Mouse (Mus musculus) liver, embryonic 15.5 days (tissue): ENCODE results near the gene Sult5a1. TPM values are rescaled to one million over a fixed set of nuclear protein-coding genes. Genes with fewer than 3 reads are reported as not detected.

Experiments used
- ATAC-seq: fragments of 200-750 bp; cut with Nextera tagmentation; 2 replicates; pipeline ENCODE4 v1.8.0; 2017; ENCODE audit warnings: moderate number of reproducible peaks, mild to moderate bottlenecking, moderate library complexity; ENCODE audit not compliant: insufficient read depth
- H3K27ac ChIP-seq: fragments of 300-500 bp; sonication (generic); replicated peaks from 2 replicates; pipeline ENCODE4 v1.5.1; 2015; ENCODE audit warnings: mild to moderate bottlenecking, inconsistent platforms
- H3K27me3 ChIP-seq: fragments of 300-500 bp; sonication (generic); 2 replicates; pipeline ENCODE4 v1.6.1; 2015; ENCODE audit warnings: mild to moderate bottlenecking, inconsistent platforms
- H3K36me3 ChIP-seq: fragments of 300-500 bp; sonication (generic); replicated peaks from 2 replicates; pipeline ENCODE4 v1.6.1; 2015; ENCODE audit warnings: moderate library complexity, mild to moderate bottlenecking, inconsistent platforms
- H3K4me1 ChIP-seq: fragments of 300-500 bp; sonication (generic); replicated peaks from 2 replicates; pipeline ENCODE4 v1.6.1; 2015; ENCODE audit warnings: inconsistent platforms
- H3K4me2 ChIP-seq: fragments of 300-500 bp; sonication (generic); 2 replicates; pipeline ENCODE4 v1.6.1; 2015; ENCODE audit warnings: moderate library complexity, mild to moderate bottlenecking, inconsistent platforms
- H3K4me3 ChIP-seq: fragments of 300-500 bp; sonication (generic); replicated peaks from 2 replicates; pipeline ENCODE4 v1.5.1; 2015; ENCODE audit warnings: mild to moderate bottlenecking, inconsistent platforms
- H3K9ac ChIP-seq: fragments of 300-500 bp; sonication (generic); 2 replicates; pipeline ENCODE4 v1.6.1; 2015; ENCODE audit warnings: moderate library complexity, mild to moderate bottlenecking, inconsistent platforms
- H3K9me3 ChIP-seq: fragments of 300-500 bp; sonication (generic); replicated peaks from 2 replicates; pipeline ENCODE4 v1.6.1; 2016; ENCODE audit warnings: inconsistent platforms
- WGBS: fragments of 180-500 bp; shearing (Covaris S2); methylation state at CpG from one replicate; pipeline ENCODE4 v1.1.7; 2015; ENCODE audit warnings: mixed read lengths; ENCODE audit not compliant: insufficient replicate concordance; 5-methylcytosine and 5-hydroxymethylcytosine counted together
- polyA plus RNA-seq: library from polyadenylated mRNA; unstranded; fragments of >200 nt; fragmentation: Nextera tagmentation; extraction: Ambion mirVana; gene quantifications from 2 replicates; pipeline ENCODE4 v1.2.1, GENCODE M21; 2015

Gene Sult5a1
- polyA plus RNA-seq, 1 experiment from 2014 or later = 0.76 TPM

DNA sequence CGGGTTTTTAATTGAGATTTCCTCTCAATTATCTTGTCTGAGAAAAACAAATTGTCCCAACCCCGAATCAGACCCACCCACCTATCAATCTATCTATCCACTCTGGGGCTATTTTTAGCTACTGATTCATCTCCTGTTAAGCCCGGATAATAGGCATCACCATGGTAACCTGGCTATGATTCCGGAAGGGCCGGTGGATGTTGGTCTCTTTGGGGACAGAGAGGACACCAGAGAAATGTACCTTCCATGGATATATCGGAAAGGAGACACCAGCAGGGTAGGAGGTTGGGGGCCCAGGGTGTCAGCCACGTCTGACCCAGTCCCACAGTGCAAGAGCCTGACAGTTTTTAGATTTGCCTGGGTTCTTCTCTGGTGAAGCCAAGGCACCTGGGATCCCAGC, 22.7 kb downstream of the Sult5a1 start:
- 31% methylated on average over 7 of the region's 7 CpGs for WGBS
- Histone ChIP-seq H3K27ac (no peak overlapping the region), H3K9me3 (peaks cover 4% of the 10 kb centered on the region; the same call in 1 of the 2 replicates), H3K4me2 (no peak overlapping the region), H3K36me3 (no peaks in the 10 kb centered on the region), H3K27me3 (peaks cover 11% of the 10 kb centered on the region), H3K9ac (no peak overlapping the region), H3K4me1 (no peaks in the 10 kb centered on the region; the same call in 1 of the 2 replicates), H3K4me3 (no peak overlapping the region)
- no peak for ATAC-seq

DNA sequence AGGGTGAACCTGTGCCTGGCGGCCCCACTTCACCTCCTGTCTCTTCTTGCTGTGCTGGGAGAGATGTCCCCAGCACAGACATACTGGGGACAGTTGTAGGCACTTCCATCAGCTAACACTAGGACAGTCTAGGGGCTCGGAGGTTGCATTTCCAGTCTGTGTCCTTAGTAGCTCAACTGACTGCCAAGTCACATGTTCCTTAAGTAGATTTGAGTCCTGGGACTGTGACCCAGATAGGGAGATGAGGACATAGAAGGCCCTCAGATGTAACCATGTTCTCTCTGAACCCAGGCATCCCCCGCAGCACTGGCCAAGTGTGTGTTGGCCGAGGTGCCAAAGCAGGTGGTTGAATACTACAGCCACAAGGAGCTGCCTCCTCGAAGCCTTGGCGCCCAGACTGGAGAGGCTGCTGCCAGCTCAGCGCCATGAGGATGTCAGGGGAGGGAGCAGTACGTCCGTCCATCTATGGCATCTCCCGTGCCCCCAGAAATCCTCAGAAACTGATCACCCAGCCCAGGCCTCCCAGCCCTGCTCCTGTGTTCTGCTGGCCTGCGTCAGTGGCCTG, 23.9 kb downstream of the Sult5a1 start:
- no peak for ATAC-seq
- Histone ChIP-seq H3K36me3 (no peaks in the 10 kb centered on the region), H3K9ac (no peak overlapping the region), H3K27me3 (peaks cover 23% of the 10 kb centered on the region), H3K27ac (no peak overlapping the region), H3K4me3 (no peak overlapping the region), H3K4me2 (no peak overlapping the region), H3K4me1 (no peaks in the 10 kb centered on the region), H3K9me3 (peaks cover 4% of the 10 kb centered on the region; the same call in 1 of the 2 replicates)
- WGBS = 75% methylated on average over 11 of the region's 11 CpGs

DNA sequence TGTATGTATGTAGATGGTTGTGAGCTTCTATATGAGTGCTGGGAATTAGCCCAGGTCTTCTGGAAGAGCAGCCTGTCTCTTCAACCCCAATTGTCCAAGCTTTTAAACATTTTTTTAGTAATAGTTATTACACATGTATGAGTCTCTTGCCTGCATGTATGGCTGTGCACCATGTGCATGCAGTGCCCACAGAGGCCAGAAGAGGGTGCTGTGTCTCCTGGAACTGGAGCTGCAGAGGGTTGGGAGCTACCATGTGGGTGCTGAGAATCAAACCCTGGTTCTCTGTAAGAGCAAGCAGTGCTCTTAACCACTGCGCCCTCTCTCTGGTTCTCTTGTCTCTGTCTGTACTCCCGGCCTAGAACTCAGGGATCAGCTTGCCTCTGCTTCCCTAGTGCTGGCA, 25.2 kb downstream of the Sult5a1 start:
- 88% methylated on average over 2 of the region's 2 CpGs for WGBS
- no peak for ATAC-seq
- Histone ChIP-seq H3K4me2 (no peak overlapping the region), H3K4me1 (no peaks in the 10 kb centered on the region), H3K27me3 (peaks cover 34% of the 10 kb centered on the region), H3K27ac (no peak overlapping the region), H3K4me3 (no peak overlapping the region), H3K36me3 (no peaks in the 10 kb centered on the region), H3K9me3 (peaks cover 4% of the 10 kb centered on the region; the same call in 1 of the 2 replicates), H3K9ac (no peak overlapping the region)

DNA sequence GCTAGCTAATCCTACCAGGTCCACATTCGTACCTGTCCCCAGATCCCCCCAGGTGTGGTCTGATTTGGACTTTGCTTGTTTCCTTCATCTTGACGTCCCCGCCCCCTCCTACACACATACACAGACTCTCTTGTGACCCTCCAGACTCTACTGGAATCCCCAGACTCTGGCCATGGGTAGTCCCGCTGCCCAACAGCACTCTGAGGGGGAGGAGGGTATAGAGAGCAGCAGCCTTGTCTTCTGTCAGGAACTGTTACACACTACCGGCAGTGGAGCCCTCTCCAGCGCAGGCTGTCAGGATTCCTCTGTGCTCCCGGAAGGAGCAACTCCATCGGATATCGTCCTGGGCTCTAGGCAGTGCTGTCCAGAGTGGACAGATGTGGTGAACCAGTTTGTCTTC, 27.1 kb downstream of the Sult5a1 start:
- Histone ChIP-seq H3K36me3 (no peaks in the 10 kb centered on the region), H3K4me2 (no peak overlapping the region), H3K4me3 (no peak overlapping the region), H3K9ac (no peak overlapping the region), H3K4me1 (peaks cover 6% of the 10 kb centered on the region), H3K27ac (no peak overlapping the region), H3K27me3 (peaks cover 53% of the 10 kb centered on the region), H3K9me3 (peaks cover 4% of the 10 kb centered on the region; the same call in 1 of the 2 replicates)
- 41% methylated on average over 9 of the region's 9 CpGs for WGBS
- no peak for ATAC-seq

DNA sequence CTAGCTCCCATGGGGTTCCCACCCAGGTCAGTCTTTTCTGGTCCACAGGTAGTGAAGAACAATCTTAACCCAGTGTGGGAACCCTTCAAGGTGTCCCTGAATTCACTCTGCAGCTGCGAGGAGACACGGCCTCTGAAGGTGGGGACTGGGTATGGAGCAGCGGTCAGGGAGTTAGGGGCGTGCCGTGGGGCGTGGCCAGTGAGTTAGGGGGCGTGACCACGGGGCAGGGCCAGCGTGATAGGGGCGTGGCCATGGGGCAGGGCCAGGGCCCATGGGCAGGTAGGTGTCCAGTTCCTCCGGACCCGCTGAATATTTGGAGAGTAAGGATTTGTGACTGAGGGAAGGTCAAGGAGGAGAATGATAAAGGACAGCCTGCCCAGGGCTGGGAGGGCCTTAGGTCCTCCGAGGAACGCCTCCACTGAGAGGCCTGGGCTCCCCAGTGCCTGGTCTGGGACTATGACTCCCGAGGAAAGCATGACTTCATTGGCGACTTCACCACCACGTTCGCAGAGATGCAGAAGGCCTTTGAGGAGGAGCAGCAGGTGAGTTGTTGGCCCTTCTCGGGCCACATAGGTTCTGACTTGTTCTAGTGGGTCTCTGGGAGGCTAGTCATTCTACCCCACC, 31.8 kb downstream of the Sult5a1 start:
- Histone ChIP-seq H3K4me2 (peak overlapping the region; percentile 23; the same call in 1 of the 2 replicates), H3K27me3 (peaks cover 86% of the 10 kb centered on the region), H3K9ac (no peak overlapping the region), H3K27ac (no peak overlapping the region), H3K4me3 (no peak overlapping the region), H3K36me3 (no peaks in the 10 kb centered on the region), H3K4me1 (peaks cover 8% of the 10 kb centered on the region), H3K9me3 (no peaks in the 10 kb centered on the region)
- 10% methylated on average over 19 of the region's 19 CpGs for WGBS
- peak; percentile 54; the same call in 1 of the 2 replicates for ATAC-seq

DNA sequence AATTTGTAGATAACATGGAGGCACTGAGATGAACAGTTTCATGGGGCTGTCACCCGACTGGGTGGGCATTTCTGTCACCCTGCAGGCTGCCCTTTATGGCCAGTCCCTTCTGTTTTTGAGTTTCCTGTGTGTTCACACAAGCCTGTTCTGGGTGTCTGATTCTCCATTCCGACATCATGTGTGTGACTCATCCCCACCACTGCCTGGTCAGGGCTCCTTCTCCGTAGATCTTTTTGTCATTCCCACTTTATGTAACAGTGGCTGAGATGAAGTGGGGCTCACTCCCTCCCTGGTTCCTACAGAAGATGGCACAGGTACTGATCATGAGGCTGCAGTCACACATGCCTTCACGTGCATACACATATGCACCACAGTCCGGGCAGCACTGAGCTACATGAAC, 35.4 kb downstream of the Sult5a1 start:
- Histone ChIP-seq H3K9ac (no peak overlapping the region), H3K4me3 (no peak overlapping the region), H3K36me3 (no peaks in the 10 kb centered on the region), H3K27me3 (peaks cover 80% of the 10 kb centered on the region), H3K9me3 (no peaks in the 10 kb centered on the region), H3K4me1 (peaks cover 23% of the 10 kb centered on the region), H3K27ac (no peak overlapping the region), H3K4me2 (no peak overlapping the region)
- no peak for ATAC-seq
- 66% methylated on average over 5 of the region's 5 CpGs for WGBS

DNA sequence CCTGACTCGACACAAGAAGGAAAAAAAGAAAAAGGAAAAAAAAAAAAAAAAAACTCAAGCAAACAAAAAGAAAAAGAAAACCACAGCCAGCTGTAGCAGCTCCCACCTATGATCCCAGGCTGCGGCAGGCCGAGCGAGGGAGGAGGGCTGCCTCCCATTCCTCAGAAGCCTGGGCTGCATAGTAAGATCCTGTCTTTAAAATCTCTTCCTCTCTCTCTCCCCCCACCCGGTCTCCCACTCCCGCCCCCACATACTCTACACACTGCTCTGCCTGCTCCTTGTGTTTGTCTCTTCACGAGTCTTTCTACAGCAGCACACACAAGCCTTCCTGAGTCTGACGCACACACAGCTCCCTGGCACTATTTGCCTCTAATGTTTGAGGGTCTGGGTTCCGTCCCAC, 36.1 kb downstream of the Sult5a1 start:
- Histone ChIP-seq H3K36me3 (no peaks in the 10 kb centered on the region), H3K4me2 (no peak overlapping the region), H3K9me3 (no peaks in the 10 kb centered on the region), H3K27ac (no peak overlapping the region), H3K27me3 (peaks cover 80% of the 10 kb centered on the region), H3K9ac (no peak overlapping the region), H3K4me1 (peaks cover 29% of the 10 kb centered on the region), H3K4me3 (no peak overlapping the region)
- no peak for ATAC-seq
- WGBS = 59% methylated on average over 9 of the region's 9 CpGs

DNA sequence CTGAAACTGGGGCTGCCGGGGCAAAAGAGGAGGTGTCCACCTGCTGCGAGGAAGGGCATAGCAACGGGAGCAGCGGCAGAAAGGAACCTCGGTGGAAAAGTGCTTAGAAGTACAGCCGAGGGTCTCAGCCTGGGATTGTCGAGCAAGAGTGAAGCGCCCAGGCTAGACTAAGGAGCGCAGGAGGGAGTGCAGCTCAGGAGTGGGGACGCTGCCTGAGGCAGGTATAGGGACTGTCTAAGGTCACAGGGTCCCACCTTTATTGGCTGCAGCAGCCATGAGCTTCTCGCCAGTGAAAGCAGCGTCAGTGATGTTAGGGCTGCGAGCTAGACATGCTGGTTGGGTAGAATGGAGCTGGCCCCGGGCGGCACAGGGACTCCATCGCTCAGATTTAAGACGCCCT, 40.4 kb downstream of the Sult5a1 start:
- H3K4me2 ChIP-seq = peak overlapping the region; percentile 87
- peak overlapping the region; percentile 25; the same call in 1 of the 2 replicates for H3K9ac ChIP-seq
- ATAC-seq = no peak
- no peaks in the 10 kb centered on the region for H3K36me3 ChIP-seq
- H3K9me3 ChIP-seq = no peaks in the 10 kb centered on the region
- H3K4me3 ChIP-seq = peak overlapping the region; percentile 54
- WGBS = 3% methylated on average over 17 of the region's 17 CpGs
- peaks cover 64% of the 10 kb centered on the region for H3K27me3 ChIP-seq
- H3K4me1 ChIP-seq = peaks cover 47% of the 10 kb centered on the region
- H3K27ac ChIP-seq = no peak overlapping the region

DNA sequence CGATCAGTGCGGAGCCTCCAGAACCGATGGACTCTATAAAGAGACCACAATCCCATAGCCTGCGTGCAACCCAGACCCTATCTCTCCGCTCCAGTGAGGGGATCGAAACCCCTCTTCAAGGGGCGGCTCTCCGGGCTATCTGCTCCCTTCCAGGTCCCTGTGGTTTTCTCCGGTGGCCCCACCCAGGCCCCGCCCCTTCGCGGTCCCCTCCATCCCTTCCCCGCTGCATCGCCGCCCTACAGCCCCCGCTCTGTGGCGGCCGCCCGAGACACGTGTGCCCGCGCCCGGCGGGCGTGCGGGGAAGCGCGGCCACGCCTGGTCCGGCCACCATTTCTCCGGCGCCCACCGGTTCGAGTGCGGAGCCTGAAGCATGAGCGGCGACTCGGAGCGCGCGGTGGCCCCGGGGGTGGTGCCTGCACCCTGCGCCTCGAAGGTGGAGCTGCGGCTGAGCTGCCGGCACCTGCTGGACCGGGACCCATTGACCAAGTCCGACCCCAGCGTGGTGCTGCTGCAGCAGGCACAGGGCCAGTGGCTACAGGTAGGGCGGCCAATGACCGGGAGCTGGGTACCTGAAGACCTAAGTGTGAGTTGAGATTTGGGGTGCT, 40.9 kb downstream of the Sult5a1 start, which contains the start of gene Cpne7:
Gene Cpne7 (plus strand): TSS at position 248 of the 605 bp plus-strand sequence.
- Histone ChIP-seq H3K4me1 (peaks cover 47% of the 10 kb centered on the region), H3K9ac (peak within 1 kb of the TSS; percentile 25; the same call in 1 of the 2 replicates)

DNA sequence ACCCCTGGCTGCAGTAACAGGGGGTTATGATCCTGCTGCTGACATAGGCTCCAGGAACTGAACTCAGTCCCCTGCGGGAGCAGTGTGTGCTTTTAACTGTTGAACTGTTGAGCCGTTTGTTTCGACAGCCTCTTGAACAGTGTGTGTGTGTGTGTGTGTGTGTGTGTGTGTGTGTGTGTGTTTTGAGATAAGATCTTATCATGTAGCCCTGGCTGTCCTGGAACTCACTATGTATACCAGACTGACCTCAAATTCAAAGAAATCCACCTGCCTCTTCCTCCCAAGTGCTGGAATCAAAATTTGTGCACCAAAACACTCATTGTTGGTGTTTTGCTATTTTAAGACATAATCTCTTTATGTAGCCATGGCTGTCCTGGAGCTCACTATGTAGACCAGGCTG, 43.5 kb downstream of the Sult5a1 start:
- Histone ChIP-seq H3K4me3 (no peak overlapping the region), H3K9me3 (no peaks in the 10 kb centered on the region), H3K4me1 (peaks cover 51% of the 10 kb centered on the region), H3K36me3 (no peaks in the 10 kb centered on the region), H3K27me3 (peaks cover 42% of the 10 kb centered on the region), H3K9ac (no peak overlapping the region), H3K27ac (no peak overlapping the region), H3K4me2 (no peak overlapping the region)
- 2% methylated on average over 3 of the region's 3 CpGs for WGBS
- ATAC-seq = no peak

More for the DNA sequence above, 40.9 kb downstream of the Sult5a1 start, which contains the start of gene Cpne7:
- Histone ChIP-seq H3K4me2 (peak within 1 kb of the TSS; percentile 87), H3K9me3 (no peaks in the 10 kb centered on the region), H3K36me3 (no peaks in the 10 kb centered on the region), H3K27ac (no peak within 1 kb of the TSS), H3K27me3 (peaks cover 59% of the 10 kb centered on the region), H3K4me3 (peak within 1 kb of the TSS; percentile 54)
- WGBS = under 1% methylated on average over 51 of the region's 51 CpGs
- peak; percentile 63 for ATAC-seq

DNA sequence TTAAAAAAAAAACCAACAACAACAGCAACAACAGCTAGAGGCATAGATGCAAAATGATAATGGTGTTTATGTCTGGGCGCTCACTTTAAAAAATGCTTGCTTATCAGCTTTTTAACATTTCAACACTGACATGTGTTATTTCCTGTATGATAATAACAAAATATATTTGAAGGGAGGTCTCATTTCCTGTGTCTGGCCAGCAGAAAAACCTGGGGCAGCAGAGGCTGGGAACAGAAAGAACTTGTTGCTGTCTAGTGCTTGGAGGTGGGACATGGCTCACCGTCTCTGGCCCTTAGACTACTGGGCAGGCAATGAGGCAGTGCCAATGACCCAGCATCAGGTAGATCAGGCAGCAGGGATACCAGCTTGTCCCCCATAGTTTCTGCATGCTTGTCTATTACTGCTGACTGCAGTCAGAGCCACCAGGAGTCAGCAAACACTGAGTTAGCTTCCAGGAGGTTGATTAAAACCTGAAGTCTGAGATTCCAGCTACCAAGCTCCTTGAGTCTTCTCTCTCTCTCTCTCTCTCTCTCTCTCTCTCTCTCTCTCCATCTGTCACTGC, 44.1 kb downstream of the Sult5a1 start:
- Histone ChIP-seq H3K27me3 (peaks cover 35% of the 10 kb centered on the region), H3K9ac (no peak overlapping the region), H3K9me3 (no peaks in the 10 kb centered on the region), H3K36me3 (no peaks in the 10 kb centered on the region), H3K27ac (no peak overlapping the region), H3K4me3 (no peak overlapping the region), H3K4me2 (no peak overlapping the region), H3K4me1 (peaks cover 49% of the 10 kb centered on the region)
- 10% methylated on average over 2 of the region's 2 CpGs for WGBS
- no peak for ATAC-seq
